Mouse (Mus musculus) midbrain, embryonic 13.5 days (tissue): Measurements from ENCODE around the gene Gjc1. TPM values are rescaled to one million over a fixed set of nuclear protein-coding genes. Genes with fewer than 3 reads are reported as not detected.

Experiments
- ATAC-seq: fragments of 200-750 bp; cut with Nextera tagmentation; 2 replicates; pipeline ENCODE4 v1.8.0; 2017; ENCODE audit warnings: mild to moderate bottlenecking, moderate TSS enrichment, moderate library complexity
- H3K27ac ChIP-seq: fragments of 300-500 bp; sonication (generic); 2 replicates; pipeline ENCODE4 v1.5.1; 2015; ENCODE audit warnings: inconsistent platforms, mild to moderate bottlenecking, moderate library complexity
- H3K27me3 ChIP-seq: fragments of 300-500 bp; sonication (generic); 2 replicates; pipeline ENCODE4 v1.6.1; 2015; ENCODE audit warnings: mild to moderate bottlenecking, inconsistent platforms
- H3K36me3 ChIP-seq: fragments of 300-500 bp; sonication (generic); 2 replicates; pipeline ENCODE4 v1.6.1; 2015; ENCODE audit warnings: mild to moderate bottlenecking, inconsistent platforms
- H3K4me1 ChIP-seq: fragments of 300-500 bp; sonication (generic); replicated peaks from 2 replicates; pipeline ENCODE4 v1.6.1; 2015; ENCODE audit warnings: inconsistent platforms
- H3K4me2 ChIP-seq: fragments of 300-500 bp; sonication (generic); replicated peaks from 2 replicates; pipeline ENCODE4 v1.6.1; 2015; ENCODE audit warnings: moderate library complexity, mild to moderate bottlenecking, inconsistent platforms
- H3K4me3 ChIP-seq: fragments of 300-500 bp; sonication (generic); replicated peaks from 2 replicates; pipeline ENCODE4 v1.5.1; 2015; ENCODE audit warnings: mild to moderate bottlenecking, inconsistent platforms
- H3K9ac ChIP-seq: fragments of 300-500 bp; sonication (generic); replicated peaks from 2 replicates; pipeline ENCODE4 v1.6.1; 2015; ENCODE audit warnings: mild to moderate bottlenecking, inconsistent platforms
- H3K9me3 ChIP-seq: fragments of 300-500 bp; sonication (generic); 2 replicates; pipeline ENCODE4 v1.6.1; 2016; ENCODE audit warnings: mild to moderate bottlenecking, inconsistent platforms
- WGBS: fragments of 180-500 bp; shearing (Covaris S2); methylation state at CpG from one replicate; pipeline ENCODE4 v1.1.7; 2015; 5-methylcytosine and 5-hydroxymethylcytosine counted together
- polyA plus RNA-seq: library from polyadenylated mRNA; unstranded; fragments of >200 nt; fragmentation: Nextera tagmentation; extraction: Ambion mirVana; gene quantifications from 2 replicates; pipeline ENCODE4 v1.2.1, GENCODE M21; 2015

Gene Gjc1
- 49.6 and 53.3 TPM in 2 replicates for polyA plus RNA-seq

DNA sequence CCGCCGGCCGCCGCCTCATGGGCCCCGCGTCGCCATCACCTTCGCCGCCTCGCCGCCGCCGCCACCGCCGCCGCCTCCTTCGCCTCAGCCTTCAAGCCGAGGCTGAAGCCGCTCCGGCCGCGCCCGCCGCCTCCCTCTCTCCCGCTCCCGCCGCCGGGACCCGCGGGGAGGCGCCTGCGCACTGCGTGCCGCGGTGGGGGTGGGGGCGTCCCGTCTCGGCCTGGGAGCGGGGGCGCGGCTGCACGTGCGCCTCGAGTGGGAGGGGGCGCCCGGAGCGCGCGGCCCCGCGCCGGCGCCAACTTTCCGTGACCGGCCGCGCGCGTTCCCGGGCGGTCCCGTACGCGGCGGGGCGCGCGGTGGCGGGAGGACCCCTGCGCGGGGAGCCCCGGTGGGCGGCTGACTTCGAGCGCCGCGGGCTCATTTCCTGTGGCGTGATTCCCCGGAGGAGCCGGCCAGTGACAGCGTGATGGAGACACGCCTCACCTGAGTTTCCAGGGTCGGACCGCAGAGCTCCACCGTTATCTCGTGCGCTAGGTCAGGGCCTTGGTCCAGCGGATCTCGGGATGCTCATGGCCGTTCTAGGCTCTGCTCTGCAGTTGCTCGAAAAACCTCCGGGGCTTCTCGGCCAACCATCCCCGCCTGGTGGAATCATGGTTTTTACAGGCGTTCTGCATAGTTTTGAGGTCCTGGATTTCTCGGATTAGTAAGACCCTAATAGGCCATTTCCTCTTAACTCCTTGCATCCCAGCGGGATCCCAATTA is at the start of gene Gjc1:
Gene Gjc1 (minus strand): TSS at position 680 of the 762 bp plus-strand sequence.
- Histone ChIP-seq H3K27ac (peak within 1 kb of the TSS; percentile 96), H3K4me1 (peaks cover 38% of the 10 kb centered on the region), H3K4me3 (peak within 1 kb of the TSS; percentile 86), H3K36me3 (no peaks in the 10 kb centered on the region), H3K27me3 (peaks cover 17% of the 10 kb centered on the region), H3K9ac (peak within 1 kb of the TSS; percentile 93), H3K9me3 (no peaks in the 10 kb centered on the region), H3K4me2 (peak within 1 kb of the TSS; percentile 91)
- peak; percentile 88 for ATAC-seq
- WGBS, result under 1% methylated on average over 74 of the region's 97 CpGs

DNA sequence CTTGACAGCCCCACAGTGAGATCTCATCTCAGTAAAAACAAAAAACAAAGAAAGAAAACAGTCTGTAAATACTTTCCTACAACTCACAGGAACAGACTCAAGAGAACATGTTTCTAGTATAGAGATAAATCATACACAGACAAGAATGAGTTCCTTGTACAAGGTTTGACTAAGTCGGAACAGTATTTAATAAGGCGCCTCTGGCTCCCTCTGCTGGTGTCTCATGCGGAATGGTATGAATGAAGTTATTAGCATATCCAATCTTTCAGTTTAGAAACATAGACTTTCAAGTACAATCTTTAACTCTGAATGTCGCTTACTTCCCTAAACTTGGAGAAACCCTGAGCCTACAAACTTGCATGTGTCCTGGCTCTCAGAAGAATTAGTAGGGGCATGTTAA is 44.8 kb upstream of the Gjc1 start:
- 50% methylated on average over 4 of the region's 4 CpGs for WGBS
- H3K27ac ChIP-seq, result no peak overlapping the region
- H3K9ac ChIP-seq, result no peak overlapping the region
- no peak overlapping the region for H3K4me2 ChIP-seq
- no peaks in the 10 kb centered on the region for H3K9me3 ChIP-seq
- no peaks in the 10 kb centered on the region for H3K4me1 ChIP-seq
- ATAC-seq, result no peak
- H3K4me3 ChIP-seq, result no peak overlapping the region
- peaks cover 93% of the 10 kb centered on the region for H3K36me3 ChIP-seq
- H3K27me3 ChIP-seq, result no peaks in the 10 kb centered on the region

DNA sequence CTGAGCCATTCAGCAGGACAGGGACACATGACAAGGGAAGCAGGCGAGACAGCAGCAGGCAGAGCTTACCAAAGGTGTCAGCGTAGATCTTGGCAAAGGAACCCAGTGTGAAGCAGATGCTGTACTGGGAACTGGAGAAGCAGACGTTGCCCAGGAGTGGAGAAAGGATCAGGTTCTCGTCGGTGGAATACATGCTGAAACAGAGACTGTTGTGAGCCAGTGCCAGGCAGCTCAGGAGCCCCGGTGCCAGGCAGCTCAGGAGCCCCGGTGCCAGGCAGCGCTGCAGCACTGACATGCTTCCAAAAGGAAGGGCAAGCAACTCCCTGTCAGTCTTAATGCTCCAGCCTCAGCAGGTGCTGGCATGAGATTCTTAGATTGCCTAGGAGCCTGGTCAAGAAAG is 40.4 kb upstream of the Gjc1 start:
- peaks cover 94% of the 10 kb centered on the region for H3K36me3 ChIP-seq
- ATAC-seq, result no peak
- H3K27me3 ChIP-seq, result no peaks in the 10 kb centered on the region
- no peaks in the 10 kb centered on the region for H3K4me1 ChIP-seq
- no peak overlapping the region for H3K27ac ChIP-seq
- no peaks in the 10 kb centered on the region for H3K9me3 ChIP-seq
- H3K4me3 ChIP-seq, result no peak overlapping the region
- 96% methylated on average over 8 of the region's 8 CpGs for WGBS
- no peak overlapping the region for H3K9ac ChIP-seq
- H3K4me2 ChIP-seq, result no peak overlapping the region

DNA sequence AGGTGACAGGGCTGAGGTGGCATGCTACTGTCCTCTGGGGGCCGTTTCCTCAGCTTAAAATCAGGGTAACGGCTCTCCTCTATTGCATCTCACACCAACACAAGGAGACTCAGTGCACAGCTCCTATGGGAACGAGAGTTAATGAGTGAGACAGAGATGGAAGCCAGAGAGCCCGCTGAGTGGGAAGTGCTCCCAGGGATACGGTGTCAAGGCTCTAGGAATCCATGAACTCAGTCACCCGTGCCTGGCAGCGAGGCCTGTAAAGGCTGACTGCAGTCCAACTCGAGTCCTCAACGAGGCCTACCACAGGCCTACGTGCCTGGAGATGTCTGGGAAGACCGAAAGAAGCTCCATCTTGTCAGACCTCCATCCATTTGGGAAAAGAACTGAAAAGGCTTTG is 39.5 kb upstream of the Gjc1 start:
- Histone ChIP-seq H3K9ac (no peak overlapping the region), H3K4me2 (no peak overlapping the region), H3K27ac (no peak overlapping the region), H3K27me3 (no peaks in the 10 kb centered on the region), H3K36me3 (peaks cover 97% of the 10 kb centered on the region), H3K4me3 (no peak overlapping the region), H3K9me3 (no peaks in the 10 kb centered on the region), H3K4me1 (no peaks in the 10 kb centered on the region)
- 86% methylated on average over 11 of the region's 11 CpGs for WGBS
- ATAC-seq, result no peak

DNA sequence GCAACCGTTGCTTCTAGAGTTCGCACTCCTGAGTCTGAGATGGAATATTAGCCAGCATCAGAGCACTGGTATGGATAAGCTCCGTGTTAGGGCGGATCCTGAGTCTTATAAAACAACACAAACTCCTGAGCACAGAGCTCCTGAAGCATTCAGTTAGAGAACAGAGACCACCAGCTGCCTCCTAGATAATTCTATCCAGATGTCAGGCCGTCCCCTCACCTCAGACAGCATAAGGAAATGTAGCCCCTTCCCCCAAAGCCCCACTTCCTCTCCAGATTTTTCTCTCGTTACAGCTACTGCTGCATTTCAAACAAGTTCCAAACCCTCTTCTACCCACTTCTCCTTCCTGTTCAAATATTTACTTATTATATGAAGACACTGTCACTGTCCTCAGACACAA is 36.4 kb upstream of the Gjc1 start:
- no peak for ATAC-seq
- H3K4me3 ChIP-seq, result no peak overlapping the region
- H3K9me3 ChIP-seq, result no peaks in the 10 kb centered on the region
- H3K4me2 ChIP-seq, result no peak overlapping the region
- WGBS, result 90% methylated on average over 6 of the region's 6 CpGs
- H3K36me3 ChIP-seq, result peaks cover 97% of the 10 kb centered on the region
- H3K27ac ChIP-seq, result no peak overlapping the region
- no peak overlapping the region for H3K9ac ChIP-seq
- no peaks in the 10 kb centered on the region for H3K4me1 ChIP-seq
- no peaks in the 10 kb centered on the region for H3K27me3 ChIP-seq

DNA sequence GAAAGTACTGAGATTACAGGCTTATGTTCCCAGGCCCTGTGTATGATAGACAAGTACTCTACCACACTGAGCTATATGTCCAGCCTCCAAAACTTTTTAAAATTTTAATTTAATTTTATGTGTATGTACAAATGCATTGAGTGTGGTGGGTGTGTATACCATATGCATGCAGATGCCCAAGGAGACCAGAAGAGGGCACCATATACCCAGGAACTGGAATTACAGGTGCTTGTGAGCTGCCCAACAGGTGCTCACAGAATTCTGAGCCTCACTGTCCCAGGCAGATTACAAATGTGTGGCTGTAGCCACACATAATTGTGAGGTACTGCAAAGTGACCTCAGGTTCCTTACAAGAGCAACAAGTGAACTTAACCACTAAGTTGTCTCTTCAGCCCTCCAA is 34.3 kb upstream of the Gjc1 start:
- no peak overlapping the region for H3K27ac ChIP-seq
- no peak overlapping the region for H3K9ac ChIP-seq
- no peaks in the 10 kb centered on the region for H3K27me3 ChIP-seq
- H3K4me2 ChIP-seq, result no peak overlapping the region
- H3K4me3 ChIP-seq, result no peak overlapping the region
- no peaks in the 10 kb centered on the region for H3K9me3 ChIP-seq
- no peaks in the 10 kb centered on the region for H3K4me1 ChIP-seq
- H3K36me3 ChIP-seq, result peaks cover 97% of the 10 kb centered on the region
- ATAC-seq, result no peak

DNA sequence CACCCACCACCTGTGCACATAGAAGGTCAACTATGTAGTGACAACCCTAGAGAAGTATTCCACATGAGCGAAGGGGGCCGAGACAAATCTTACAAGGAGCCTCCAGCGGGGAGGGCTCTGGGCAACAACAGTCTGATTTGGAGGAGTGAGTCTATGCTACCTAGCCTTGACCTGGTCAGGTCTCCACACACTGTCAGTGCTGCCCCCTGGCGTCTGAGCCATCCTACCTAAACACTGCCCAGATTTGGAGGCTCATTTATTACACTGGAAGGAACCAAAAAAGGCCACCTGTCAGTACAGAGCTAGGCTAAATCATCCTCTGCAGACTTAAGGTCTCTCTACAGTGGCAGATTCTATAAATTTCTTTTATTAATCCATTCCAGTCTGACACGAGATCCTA is 32.4 kb upstream of the Gjc1 start:
- Histone ChIP-seq H3K4me3 (no peak overlapping the region), H3K36me3 (peaks cover 97% of the 10 kb centered on the region), H3K9me3 (no peaks in the 10 kb centered on the region), H3K27ac (no peak overlapping the region), H3K27me3 (no peaks in the 10 kb centered on the region), H3K9ac (no peak overlapping the region), H3K4me2 (no peak overlapping the region), H3K4me1 (no peaks in the 10 kb centered on the region)
- 77% methylated on average over 5 of the region's 5 CpGs for WGBS
- 0 out of 2 replicates have a peak, but pooled peaks have one; percentile 62 for ATAC-seq

DNA sequence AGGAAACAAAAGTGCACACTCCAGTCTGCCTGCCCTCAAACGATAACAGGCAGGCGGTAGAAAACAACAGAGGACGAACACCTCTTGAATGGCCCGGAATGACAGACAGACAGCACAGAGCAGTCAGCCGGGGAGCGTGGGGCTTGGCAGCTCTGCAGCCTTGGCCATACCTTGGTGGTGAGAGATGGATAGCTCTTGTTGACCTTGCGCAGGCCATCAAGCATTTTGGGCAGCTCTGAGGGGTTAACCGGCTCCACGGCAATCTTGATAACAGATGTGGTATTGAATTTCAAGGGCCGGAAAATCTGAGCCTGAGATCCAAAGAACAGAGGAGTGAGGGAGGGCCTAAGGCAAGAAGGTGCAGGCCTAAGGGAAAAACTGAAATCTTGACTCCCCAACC is 26.4 kb upstream of the Gjc1 start:
- no peaks in the 10 kb centered on the region for H3K4me1 ChIP-seq
- no peak overlapping the region for H3K9ac ChIP-seq
- no peaks in the 10 kb centered on the region for H3K9me3 ChIP-seq
- no peak overlapping the region for H3K4me3 ChIP-seq
- WGBS, result 92% methylated on average over 10 of the region's 10 CpGs
- H3K36me3 ChIP-seq, result peaks cover 100% of the 10 kb centered on the region
- no peak overlapping the region for H3K27ac ChIP-seq
- H3K4me2 ChIP-seq, result no peak overlapping the region
- H3K27me3 ChIP-seq, result no peaks in the 10 kb centered on the region
- no peak for ATAC-seq

DNA sequence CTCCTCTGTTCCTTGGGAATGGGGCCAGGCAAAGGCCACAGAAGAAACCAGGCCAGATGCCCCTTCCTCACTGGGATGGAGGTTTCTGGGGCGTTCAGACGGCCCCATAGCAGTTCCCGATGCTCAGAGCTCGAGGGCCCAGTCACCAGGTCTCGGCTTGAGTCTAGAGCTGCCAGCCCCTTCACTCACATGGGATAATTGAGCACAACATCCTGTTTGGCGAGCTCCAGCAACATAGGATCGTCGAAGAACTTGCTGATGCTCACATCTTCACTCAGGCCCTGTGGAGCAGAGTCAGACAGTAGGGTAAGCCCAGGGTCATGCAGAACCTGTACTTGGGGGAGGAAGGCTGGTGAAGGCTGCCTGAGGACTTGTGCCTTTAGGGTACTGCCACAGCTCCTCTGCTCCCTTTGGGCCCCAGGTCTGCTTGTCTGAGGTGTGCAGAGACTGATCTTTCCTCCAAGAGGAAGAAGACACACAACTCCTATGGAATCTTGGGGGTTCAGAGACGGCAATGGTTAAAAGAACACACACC is 19.2 kb upstream of the Gjc1 start:
- Histone ChIP-seq H3K4me1 (no peaks in the 10 kb centered on the region), H3K9ac (no peak overlapping the region), H3K36me3 (peaks cover 73% of the 10 kb centered on the region), H3K27ac (no peak overlapping the region), H3K27me3 (no peaks in the 10 kb centered on the region), H3K4me3 (no peak overlapping the region), H3K4me2 (no peak overlapping the region), H3K9me3 (no peaks in the 10 kb centered on the region)
- 90% methylated on average over 9 of the region's 9 CpGs for WGBS
- ATAC-seq, result no peak

DNA sequence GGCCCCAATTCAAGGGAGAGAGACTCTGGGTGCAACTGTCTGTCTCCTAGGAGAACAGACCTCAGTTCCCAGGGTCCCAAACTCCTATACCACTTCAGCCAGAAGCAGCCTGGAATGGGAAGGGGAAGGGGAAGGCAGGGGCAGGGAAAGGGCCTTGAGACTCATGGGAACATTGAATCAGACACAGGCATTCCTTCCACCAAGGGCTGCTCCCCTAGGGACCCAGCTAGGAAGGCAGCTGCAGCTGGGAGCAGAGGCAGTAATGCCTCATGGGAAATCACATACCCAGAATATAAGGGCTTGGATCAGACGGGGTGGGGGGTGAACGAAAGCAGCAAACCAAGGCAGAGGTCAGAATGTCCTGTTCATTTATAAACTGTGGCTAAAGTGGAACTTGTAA is 18.6 kb upstream of the Gjc1 start:
- ATAC-seq, result no peak
- Histone ChIP-seq H3K36me3 (peaks cover 67% of the 10 kb centered on the region), H3K4me1 (no peaks in the 10 kb centered on the region), H3K4me2 (no peak overlapping the region), H3K27ac (no peak overlapping the region), H3K4me3 (no peak overlapping the region), H3K9ac (no peak overlapping the region), H3K9me3 (no peaks in the 10 kb centered on the region), H3K27me3 (no peaks in the 10 kb centered on the region)
- WGBS, result 95% methylated on average over 2 of the region's 2 CpGs

DNA sequence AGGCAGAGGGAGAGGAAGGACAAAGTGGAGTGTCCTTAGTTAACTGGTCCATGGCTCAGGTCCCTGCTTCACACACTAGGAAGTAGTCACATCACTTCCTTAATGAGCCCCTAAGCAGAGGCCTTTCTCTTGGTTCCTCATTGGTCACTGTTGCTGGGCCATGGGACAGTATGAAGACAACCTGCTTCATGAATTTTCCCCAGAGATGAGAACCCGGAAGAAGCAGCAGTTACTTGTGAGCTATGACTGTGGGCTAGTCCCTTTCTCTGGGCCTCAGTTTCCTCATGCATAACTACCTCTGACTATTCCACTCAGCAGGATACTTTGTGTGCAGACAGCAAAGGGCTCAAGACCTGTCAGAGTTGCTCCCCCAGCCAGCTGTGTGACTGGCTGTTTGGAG is 17.9 kb upstream of the Gjc1 start:
- Histone ChIP-seq H3K4me2 (no peak overlapping the region), H3K27ac (no peak overlapping the region), H3K9me3 (no peaks in the 10 kb centered on the region), H3K9ac (no peak overlapping the region), H3K27me3 (no peaks in the 10 kb centered on the region), H3K4me3 (no peak overlapping the region), H3K4me1 (no peaks in the 10 kb centered on the region), H3K36me3 (peaks cover 60% of the 10 kb centered on the region)
- WGBS, result 94% methylated on average over 1 of the region's 1 CpGs
- no peak for ATAC-seq

DNA sequence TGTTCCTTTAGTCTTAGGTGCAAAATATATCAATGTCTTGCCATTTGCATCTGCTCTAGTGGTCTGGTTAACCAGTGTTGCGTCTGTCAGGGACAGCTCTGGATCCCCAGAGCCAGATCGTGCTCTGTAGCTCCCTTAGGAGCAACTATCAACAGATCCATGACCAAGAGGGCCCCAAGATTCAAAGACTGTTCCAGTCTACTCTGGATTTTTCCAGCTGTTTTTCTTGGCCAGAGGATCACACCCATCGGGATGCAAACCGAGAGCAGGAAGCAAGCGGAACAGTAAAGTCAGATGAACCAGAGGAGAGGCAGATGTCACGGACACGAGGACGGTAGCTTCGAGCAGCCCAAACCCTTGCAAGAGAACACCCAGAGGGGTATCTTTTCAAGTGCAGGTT is 16.6 kb upstream of the Gjc1 start:
- H3K36me3 ChIP-seq, result peaks cover 48% of the 10 kb centered on the region
- no peak overlapping the region for H3K4me3 ChIP-seq
- no peaks in the 10 kb centered on the region for H3K9me3 ChIP-seq
- no peaks in the 10 kb centered on the region for H3K4me1 ChIP-seq
- ATAC-seq, result no peak
- H3K4me2 ChIP-seq, result no peak overlapping the region
- H3K9ac ChIP-seq, result no peak overlapping the region
- H3K27me3 ChIP-seq, result no peaks in the 10 kb centered on the region
- no peak overlapping the region for H3K27ac ChIP-seq
- WGBS, result 94% methylated on average over 9 of the region's 9 CpGs

DNA sequence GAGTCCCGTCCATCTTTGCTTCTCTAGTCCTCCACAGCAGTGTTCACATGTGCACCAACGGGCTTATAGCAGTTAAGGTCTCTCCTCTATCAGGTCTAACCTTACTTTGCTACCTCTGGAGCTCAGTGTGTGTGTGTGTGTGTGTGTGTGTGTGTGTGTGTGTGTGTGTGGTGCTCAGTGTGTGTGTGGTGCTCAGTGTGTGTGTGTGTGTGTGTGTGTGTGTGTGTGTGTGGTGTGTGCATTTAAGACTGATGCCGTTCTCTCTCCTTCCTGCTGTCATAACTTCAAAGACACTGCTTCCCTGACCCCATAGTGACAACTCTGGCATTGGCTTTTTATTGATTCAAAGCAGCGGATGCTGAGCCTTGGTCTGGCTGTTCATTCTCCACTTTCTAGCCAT is 16.0 kb upstream of the Gjc1 start, which contains the start of gene Higd1b:
Gene Higd1b (plus strand): TSS at position 301 of the 400 bp plus-strand sequence.
- Histone ChIP-seq H3K4me3 (no peak within 1 kb of the TSS), H3K9me3 (no peaks in the 10 kb centered on the region), H3K9ac (no peak within 1 kb of the TSS), H3K36me3 (peaks cover 42% of the 10 kb centered on the region), H3K4me2 (no peak within 1 kb of the TSS), H3K27ac (no peak within 1 kb of the TSS), H3K27me3 (no peaks in the 10 kb centered on the region), H3K4me1 (no peaks in the 10 kb centered on the region)
- ATAC-seq, result no peak
- 82% methylated on average over 4 of the region's 4 CpGs for WGBS
